Mouse (Mus musculus): ENCODE data around the gene Znhit3. TPM values are rescaled to one million over a fixed set of nuclear protein-coding genes. Genes with fewer than 3 reads are reported as not detected.

Znhit3 gene
- polyA plus RNA-seq, 1 experiment from 2014 or later = 91.9 TPM

DNA sequence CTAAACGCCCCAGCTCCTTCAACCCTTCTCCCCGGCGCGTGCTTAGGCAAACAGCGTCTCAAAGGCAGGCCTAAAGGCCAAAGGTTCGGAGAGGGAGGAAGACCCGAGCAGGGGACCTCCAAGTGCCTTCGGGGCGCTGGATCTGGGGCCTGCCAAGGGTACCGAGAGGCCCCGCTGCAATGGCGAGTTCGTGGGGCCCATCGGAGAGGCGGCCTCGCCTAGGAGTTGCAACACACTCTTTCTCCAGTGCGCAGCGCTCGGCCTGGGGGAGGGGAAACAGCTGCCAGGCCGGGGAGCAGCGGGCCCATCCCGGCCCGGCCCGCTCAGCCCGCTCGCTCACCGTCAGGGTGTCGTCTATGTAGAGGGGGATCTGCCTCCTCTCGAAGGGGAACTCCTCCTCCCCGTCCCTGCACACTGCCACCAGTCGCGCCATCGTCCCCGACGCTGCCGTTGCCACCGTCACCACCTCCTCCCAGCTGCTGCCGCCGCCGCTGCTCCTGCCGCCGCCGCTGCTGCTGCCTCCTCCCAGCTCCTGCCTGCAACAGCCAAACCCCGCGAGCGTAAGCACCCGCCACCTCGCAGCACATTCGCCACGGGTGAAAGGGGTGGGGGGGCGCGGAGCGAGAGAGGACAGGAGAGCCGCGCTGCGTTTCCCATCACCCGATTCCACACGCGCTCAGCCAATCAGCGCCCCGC is 46.5 kb downstream of the Znhit3 start:
- peak; percentile 70 for ATAC-seq (replicated peaks; ENCODE audit: low FRiP score)
- peak; percentile 94 for DNase-seq (ENCODE audit: low spot score)
- Histone ChIP-seq H3K27ac (ENCODE audit: low read depth, low read length) (peak overlapping the region; percentile 99), H3K36me3 (ENCODE audit: control insufficient read depth, insufficient read depth, low read length) (no peaks in the 10 kb centered on the region), H3K9ac (ENCODE audit: low read depth, low read length) (peak overlapping the region; percentile 98), H3K9me3 (ENCODE audit: control insufficient read depth, low read length) (no peaks in the 10 kb centered on the region), H3K4me2 (peak overlapping the region; percentile 72), H3K4me3 (ENCODE audit: low read depth, low read length) (peak overlapping the region; percentile 79), H3K27me3 (replicated peaks; ENCODE audit: control insufficient read depth, insufficient read depth, low read length) (no peaks in the 10 kb centered on the region), H3K4me1 (replicated peaks; ENCODE audit: control insufficient read depth, insufficient read depth, low read length) (peaks cover 31% of the 10 kb centered on the region)
- 1% methylated on average over 61 of the region's 61 CpGs for WGBS

DNA sequence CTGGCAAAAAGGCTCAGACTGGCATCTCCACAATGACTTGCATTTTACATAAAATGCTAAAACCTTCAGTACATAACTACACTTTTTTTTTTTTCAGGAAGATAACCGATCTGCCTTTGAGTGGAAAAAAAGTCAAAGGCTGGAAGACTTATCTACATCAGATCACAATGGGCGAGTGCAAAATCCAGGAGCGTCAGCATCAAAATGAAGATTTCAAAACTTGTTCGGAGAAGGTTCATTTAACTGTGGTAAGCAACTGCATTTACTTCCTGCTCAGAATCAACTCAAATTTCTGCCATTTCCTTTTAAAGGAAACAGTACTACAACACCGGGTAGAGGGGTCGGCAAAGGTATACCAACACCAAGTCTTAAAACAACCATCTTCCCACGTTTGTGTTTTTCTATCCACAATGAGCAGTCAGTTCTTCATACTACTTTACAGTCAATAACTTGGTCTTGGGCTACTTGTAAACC is 47.3 kb downstream of the Znhit3 start:
- H3K4me3 ChIP-seq (ENCODE audit: low read depth, low read length) = peak overlapping the region; percentile 79
- DNase-seq (ENCODE audit: low spot score) (no peak), ATAC-seq (replicated peaks; ENCODE audit: low FRiP score) (no peak)
- H3K9ac ChIP-seq (ENCODE audit: low read depth, low read length) = peak overlapping the region; percentile 98
- H3K27ac ChIP-seq (ENCODE audit: low read depth, low read length) = peak overlapping the region; percentile 99
- H3K4me1 ChIP-seq (replicated peaks; ENCODE audit: control insufficient read depth, insufficient read depth, low read length) = peaks cover 28% of the 10 kb centered on the region
- H3K9me3 ChIP-seq (ENCODE audit: control insufficient read depth, low read length) = no peaks in the 10 kb centered on the region
- H3K36me3 ChIP-seq (ENCODE audit: control insufficient read depth, insufficient read depth, low read length) = no peaks in the 10 kb centered on the region
- no peaks in the 10 kb centered on the region for H3K27me3 ChIP-seq (replicated peaks; ENCODE audit: control insufficient read depth, insufficient read depth, low read length)
- peak overlapping the region; percentile 72 for H3K4me2 ChIP-seq
- 9% methylated on average over 7 of the region's 7 CpGs for WGBS

DNA sequence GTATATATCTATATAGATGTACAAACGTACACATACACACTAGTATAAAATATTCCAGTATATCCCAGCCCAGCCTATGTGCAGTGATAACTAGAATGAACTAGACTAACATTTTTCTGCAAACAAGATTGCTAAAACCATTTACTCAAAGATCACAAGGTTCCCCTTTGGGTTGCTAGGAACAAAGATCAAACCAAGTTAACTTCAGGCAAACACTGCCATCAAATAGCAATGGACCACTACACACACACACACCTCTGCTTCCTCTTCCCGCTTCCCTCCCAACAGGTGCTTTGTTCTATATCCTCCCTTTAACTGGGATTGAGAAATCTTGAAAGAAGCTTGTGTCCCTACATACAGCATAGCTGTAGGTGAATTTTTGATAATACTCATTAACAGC is 48.6 kb downstream of the Znhit3 start:
- Histone ChIP-seq H3K27ac (ENCODE audit: low read depth, low read length) (no peak overlapping the region), H3K36me3 (ENCODE audit: control insufficient read depth, insufficient read depth, low read length) (no peaks in the 10 kb centered on the region), H3K4me3 (ENCODE audit: low read depth, low read length) (peak overlapping the region; percentile 25), H3K27me3 (replicated peaks; ENCODE audit: control insufficient read depth, insufficient read depth, low read length) (no peaks in the 10 kb centered on the region), H3K9ac (ENCODE audit: low read depth, low read length) (0 out of 2 replicates have a peak overlapping the region, but pooled peaks have one; percentile 7), H3K4me2 (peak overlapping the region; percentile 57), H3K4me1 (replicated peaks; ENCODE audit: control insufficient read depth, insufficient read depth, low read length) (peaks cover 29% of the 10 kb centered on the region), H3K9me3 (ENCODE audit: control insufficient read depth, low read length) (no peaks in the 10 kb centered on the region)
- WGBS = 85% methylated on average over 2 of the region's 2 CpGs
- ATAC-seq (replicated peaks; ENCODE audit: low FRiP score) = no peak
- no peak for DNase-seq (ENCODE audit: low spot score)

DNA sequence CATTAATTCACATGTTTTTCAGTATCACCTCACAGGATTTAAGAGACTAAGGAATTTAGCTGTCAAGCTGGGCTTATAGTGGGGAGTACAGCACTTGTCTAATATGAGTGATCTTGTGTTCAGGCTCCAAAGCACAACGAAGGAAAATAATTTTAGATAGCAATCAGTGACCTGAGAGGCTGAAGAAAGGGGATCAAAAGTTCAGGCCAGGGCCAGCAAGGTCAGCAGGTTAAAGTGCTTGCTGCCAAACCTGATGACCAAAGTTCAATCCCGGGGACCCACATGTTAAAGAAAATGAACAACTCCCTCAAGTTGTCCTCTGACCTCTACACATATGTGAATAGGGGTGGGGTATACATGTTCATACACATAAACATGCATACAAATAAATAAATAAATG is 50.9 kb downstream of the Znhit3 start:
- 55% methylated on average over 2 of the region's 2 CpGs for WGBS
- DNase-seq (ENCODE audit: low spot score) (no peak), ATAC-seq (replicated peaks; ENCODE audit: low FRiP score) (no peak)
- peaks cover 6% of the 10 kb centered on the region; the same call in 1 of the 2 replicates for H3K36me3 ChIP-seq (ENCODE audit: control insufficient read depth, insufficient read depth, low read length)
- H3K4me1 ChIP-seq (replicated peaks; ENCODE audit: control insufficient read depth, insufficient read depth, low read length) = peaks cover 27% of the 10 kb centered on the region
- no peaks in the 10 kb centered on the region for H3K27me3 ChIP-seq (replicated peaks; ENCODE audit: control insufficient read depth, insufficient read depth, low read length)
- H3K9ac ChIP-seq (ENCODE audit: low read depth, low read length) = no peak overlapping the region
- no peak overlapping the region for H3K4me3 ChIP-seq (ENCODE audit: low read depth, low read length)
- no peaks in the 10 kb centered on the region for H3K9me3 ChIP-seq (ENCODE audit: control insufficient read depth, low read length)
- H3K27ac ChIP-seq (ENCODE audit: low read depth, low read length) = no peak overlapping the region
- peak overlapping the region; percentile 23; the same call in 1 of the 2 replicates for H3K4me2 ChIP-seq

Small RNA genes lying within 50 kb of the gene (microRNA-seq; reads per million reads assigned to microRNA genes)
- not detected for gene Gm23564 (ENCODE audit: borderline number of aligned reads)

Other genes starting within 250 kb of the Znhit3 start
- 19.4 and 20.5 TPM in 2 replicates for gene Mrm1, start 96.9 kb downstream of the Znhit3 start, polyA plus RNA-seq (2014; fragmentation: Nextera tagmentation; extraction: Ambion mirVana)
- gene Dhrs11, start 87.4 kb downstream of the Znhit3 start, polyA plus RNA-seq (2014; fragmentation: Nextera tagmentation; extraction: Ambion mirVana) = 115 and 119 TPM in 2 replicates
- gene Ggnbp2, start 45.5 kb downstream of the Znhit3 start, polyA plus RNA-seq (2014; fragmentation: Nextera tagmentation; extraction: Ambion mirVana) = 78.0 and 80.2 TPM in 2 replicates
- 10.3 and 12.4 TPM in 2 replicates for gene Myo19, start 36.2 kb downstream of the Znhit3 start, polyA plus RNA-seq (2014; fragmentation: Nextera tagmentation; extraction: Ambion mirVana)
- 4.4 and 5.0 TPM in 2 replicates for gene Pigw, start 36.1 kb downstream of the Znhit3 start, polyA plus RNA-seq (2014; fragmentation: Nextera tagmentation; extraction: Ambion mirVana)
- gene Car4, start 41.4 kb upstream of the Znhit3 start, polyA plus RNA-seq (2014; fragmentation: Nextera tagmentation; extraction: Ambion mirVana) = 13.0 and 14.2 TPM in 2 replicates
- gene Usp32, start 223.8 kb upstream of the Znhit3 start, polyA plus RNA-seq (2014; fragmentation: Nextera tagmentation; extraction: Ambion mirVana) = 7.9 and 10.9 TPM in 2 replicates

All from liver, embryonic 11.5 days (tissue).